Mouse (Mus musculus) intestine, embryonic 16.5 days (tissue): ENCODE measurements around the gene Prr3. TPM values are rescaled to one million over a fixed set of nuclear protein-coding genes. Genes with fewer than 3 reads are reported as not detected.

Experiments
- ATAC-seq: fragments of 200-750 bp; cut with Nextera tagmentation; 2 replicates; pipeline ENCODE4 v1.8.0; 2017; ENCODE audit warnings: moderate TSS enrichment, moderate library complexity
- H3K27ac ChIP-seq: fragments of 300-500 bp; sonication (generic); 2 replicates; pipeline ENCODE4 v1.5.1; 2014; ENCODE audit warnings: mild to moderate bottlenecking, low read length
- H3K27me3 ChIP-seq: fragments of 300-500 bp; sonication (generic); replicated peaks from 2 replicates; pipeline ENCODE4 v1.6.1; 2014; ENCODE audit warnings: low read length, control low read depth, mixed read lengths; ENCODE audit not compliant: control insufficient read depth, insufficient read depth
- H3K36me3 ChIP-seq: fragments of 300-500 bp; sonication (generic); 2 replicates; pipeline ENCODE4 v1.6.1; 2014; ENCODE audit warnings: low read length, control low read depth; ENCODE audit not compliant: control insufficient read depth, insufficient read depth
- H3K4me1 ChIP-seq: fragments of 300-500 bp; sonication (generic); 2 replicates; pipeline ENCODE4 v1.6.1; 2014; ENCODE audit warnings: low read length, control low read depth, mixed read lengths; ENCODE audit not compliant: control insufficient read depth, insufficient read depth
- H3K4me2 ChIP-seq: fragments of 300-500 bp; sonication (generic); 2 replicates; pipeline ENCODE4 v1.6.1; 2014; ENCODE audit warnings: low read depth, low read length, control low read depth
- H3K4me3 ChIP-seq: fragments of 300-500 bp; sonication (generic); 2 replicates; pipeline ENCODE4 v1.5.1; 2014; ENCODE audit warnings: mild to moderate bottlenecking, low read length
- H3K9ac ChIP-seq: fragments of 300-500 bp; sonication (generic); 2 replicates; pipeline ENCODE4 v1.6.1; 2014; ENCODE audit warnings: low read depth, low read length
- H3K9me3 ChIP-seq: fragments of 300-500 bp; sonication (generic); 2 replicates; pipeline ENCODE4 v1.6.1; 2016; ENCODE audit warnings: low read length, control low read depth; ENCODE audit not compliant: control insufficient read depth
- WGBS: fragments of 180-500 bp; shearing (Covaris S2); extraction: QIAGEN DNeasy Blood & Tissue Kit; methylation state at CpG from one replicate; pipeline ENCODE4 v1.1.7; 2014; 5-methylcytosine and 5-hydroxymethylcytosine counted together
- polyA plus RNA-seq: library from polyadenylated mRNA; unstranded; fragments of >200 nt; fragmentation: Nextera tagmentation; extraction: Ambion mirVana; gene quantifications from 2 replicates; pipeline ENCODE4 v1.2.1, GENCODE M21; 2015

The Prr3 gene
- polyA plus RNA-seq, 1 experiment from 2014 or later, result 25.9 TPM

GRCm38 (mm10) chr17:36001121-36001897, 21.3 kb upstream of the Prr3 start:
- Histone ChIP-seq H3K4me3 (no peak overlapping the region), H3K27me3 (no peaks in the 10 kb centered on the region), H3K9me3 (no peaks in the 10 kb centered on the region; the same call in 1 of the 2 replicates), H3K4me1 (0 out of 2 replicates have a peak, but pooled peaks cover 6% of the 10 kb centered on the region), H3K27ac (no peak overlapping the region), H3K4me2 (no peak overlapping the region), H3K9ac (no peak overlapping the region), H3K36me3 (no peaks in the 10 kb centered on the region; the same call in 1 of the 2 replicates)
- 89% methylated on average over 12 of the region's 12 CpGs for WGBS
- ATAC-seq, result no peak

- Histone ChIP-seq H3K9me3 (no peaks in the 10 kb centered on the region; the same call in 1 of the 2 replicates), H3K36me3 (no peaks in the 10 kb centered on the region), H3K4me2 (no peak overlapping the region), H3K9ac (no peak overlapping the region), H3K27me3 (no peaks in the 10 kb centered on the region), H3K4me3 (no peak overlapping the region), H3K4me1 (peaks cover 9% of the 10 kb centered on the region; the same call in 1 of the 2 replicates), H3K27ac (no peak overlapping the region)
- ATAC-seq, result no peak
- WGBS, result 65% methylated on average over 4 of the region's 4 CpGs
Measured at GRCm38 (mm10) chr17:36000349-36000748, 20.3 kb upstream of the Prr3 start.

GRCm38 (mm10) chr17:35999356-35999755, 19.3 kb upstream of the Prr3 start:
- ATAC-seq, result no peak
- H3K4me2 ChIP-seq, result no peak overlapping the region
- H3K27me3 ChIP-seq, result no peaks in the 10 kb centered on the region
- H3K9me3 ChIP-seq, result no peaks in the 10 kb centered on the region; the same call in 1 of the 2 replicates
- H3K27ac ChIP-seq, result no peak overlapping the region
- H3K4me3 ChIP-seq, result no peak overlapping the region
- no peaks in the 10 kb centered on the region for H3K36me3 ChIP-seq
- no peak overlapping the region for H3K9ac ChIP-seq
- 82% methylated on average over 7 of the region's 7 CpGs for WGBS
- peaks cover 11% of the 10 kb centered on the region; the same call in 1 of the 2 replicates for H3K4me1 ChIP-seq

GRCm38 (mm10) chr17:35998545-35999305, 18.7 kb upstream of the Prr3 start:
- ATAC-seq, result no peak
- Histone ChIP-seq H3K9ac (no peak overlapping the region), H3K27ac (no peak overlapping the region)

GRCm38 (mm10) chr17:35997713-35998510, 17.9 kb upstream of the Prr3 start:
- WGBS, result 63% methylated on average over 12 of the region's 12 CpGs
- Histone ChIP-seq H3K36me3 (no peaks in the 10 kb centered on the region), H3K9ac (no peak overlapping the region), H3K4me3 (no peak overlapping the region), H3K27ac (no peak overlapping the region), H3K4me1 (peaks cover 11% of the 10 kb centered on the region; the same call in 1 of the 2 replicates), H3K4me2 (no peak overlapping the region), H3K27me3 (no peaks in the 10 kb centered on the region), H3K9me3 (no peaks in the 10 kb centered on the region; the same call in 1 of the 2 replicates)
- no peak for ATAC-seq

More at GRCm38 (mm10) chr17:35998545-35999305, 18.7 kb upstream of the Prr3 start:
- no peak overlapping the region for H3K4me2 ChIP-seq
- H3K27me3 ChIP-seq, result no peaks in the 10 kb centered on the region
- no peaks in the 10 kb centered on the region for H3K36me3 ChIP-seq
- H3K4me3 ChIP-seq, result no peak overlapping the region
- H3K9me3 ChIP-seq, result no peaks in the 10 kb centered on the region; the same call in 1 of the 2 replicates
- peaks cover 11% of the 10 kb centered on the region; the same call in 1 of the 2 replicates for H3K4me1 ChIP-seq
- WGBS, result 86% methylated on average over 6 of the region's 6 CpGs

GRCm38 (mm10) chr17:35996949-35997348, 16.9 kb upstream of the Prr3 start:
- no peaks in the 10 kb centered on the region for H3K36me3 ChIP-seq
- no peaks in the 10 kb centered on the region for H3K27me3 ChIP-seq
- H3K27ac ChIP-seq, result no peak overlapping the region
- ATAC-seq, result peak; percentile 64
- peaks cover 12% of the 10 kb centered on the region; the same call in 1 of the 2 replicates for H3K4me1 ChIP-seq
- no peak overlapping the region for H3K9ac ChIP-seq
- no peak overlapping the region for H3K4me2 ChIP-seq
- no peak overlapping the region for H3K4me3 ChIP-seq
- under 1% methylated on average over 11 of the region's 11 CpGs for WGBS
- no peaks in the 10 kb centered on the region for H3K9me3 ChIP-seq

- ATAC-seq, result no peak
- Histone ChIP-seq H3K4me2 (peak overlapping the region; percentile 63), H3K9ac (peak overlapping the region; percentile 51), H3K9me3 (no peaks in the 10 kb centered on the region), H3K27ac (no peak overlapping the region), H3K27me3 (no peaks in the 10 kb centered on the region), H3K4me3 (peak overlapping the region; percentile 55), H3K4me1 (peaks cover 7% of the 10 kb centered on the region; the same call in 1 of the 2 replicates), H3K36me3 (no peaks in the 10 kb centered on the region)
- WGBS, result 1% methylated on average over 14 of the region's 14 CpGs
Measured at GRCm38 (mm10) chr17:35994879-35995240, 14.8 kb upstream of the Prr3 start.

- peaks cover 7% of the 10 kb centered on the region; the same call in 1 of the 2 replicates for H3K4me1 ChIP-seq
- H3K4me2 ChIP-seq, result peak overlapping the region; percentile 63
- no peaks in the 10 kb centered on the region for H3K27me3 ChIP-seq
- H3K36me3 ChIP-seq, result no peaks in the 10 kb centered on the region
- H3K27ac ChIP-seq, result 0 out of 2 replicates have a peak overlapping the region, but pooled peaks have one; percentile 12
- peak overlapping the region; percentile 55 for H3K4me3 ChIP-seq
- H3K9me3 ChIP-seq, result no peaks in the 10 kb centered on the region
- H3K9ac ChIP-seq, result peak overlapping the region; percentile 51
- WGBS, result 4% methylated on average over 31 of the region's 31 CpGs
- ATAC-seq, result peak; percentile 69
Measured at GRCm38 (mm10) chr17:35994175-35994878, 14.3 kb upstream of the Prr3 start.
